Mouse (Mus musculus) thymus, postnatal 36 days (tissue): Measurements from ENCODE around the gene Pafah1b2.

ENCODE experiments used
- DNase-seq, 2 experiments: peaks; one replicate each; pipeline ENCODE4 v3.0.0; 2022; ENCODE audit warnings: mixed read lengths in 2 of 2

Pafah1b2 gene

GRCm38 (mm10) chr9:46012091-46013008, at the start of gene Pafah1b2, which contains the start of gene Sik3:
Gene Pafah1b2 (minus strand): TSS chr9:46012690.
Gene Sik3 (plus strand): TSS chr9:46012820.
- DNase-seq: peak; percentile 93 to 96

- DNase-seq: no peak
Measured at GRCm38 (mm10) chr9:46061696-46062425, 49.4 kb upstream of the Pafah1b2 start.

- no peak for DNase-seq
Measured at GRCm38 (mm10) chr9:46060249-46060648, 47.8 kb upstream of the Pafah1b2 start.

- DNase-seq: no peak
Measured at GRCm38 (mm10) chr9:46058065-46058464, 45.6 kb upstream of the Pafah1b2 start.

- no peak for DNase-seq
Measured at GRCm38 (mm10) chr9:46053014-46053666, 40.6 kb upstream of the Pafah1b2 start.

GRCm38 (mm10) chr9:46050203-46050602, 37.7 kb upstream of the Pafah1b2 start:
- DNase-seq: no peak

GRCm38 (mm10) chr9:46049525-46049924, 37.0 kb upstream of the Pafah1b2 start:
- no peak for DNase-seq

GRCm38 (mm10) chr9:46046724-46047517, 34.4 kb upstream of the Pafah1b2 start:
- DNase-seq: no peak

- no peak for DNase-seq
Measured at GRCm38 (mm10) chr9:46043626-46044025, 31.1 kb upstream of the Pafah1b2 start.

GRCm38 (mm10) chr9:46042387-46042786, 29.9 kb upstream of the Pafah1b2 start:
- no peak for DNase-seq

GRCm38 (mm10) chr9:46041186-46041585, 28.7 kb upstream of the Pafah1b2 start:
- DNase-seq: no peak

GRCm38 (mm10) chr9:46038786-46039185, 26.3 kb upstream of the Pafah1b2 start:
- no peak for DNase-seq

GRCm38 (mm10) chr9:46036881-46037280, 24.4 kb upstream of the Pafah1b2 start:
- DNase-seq: no peak

- DNase-seq: no peak
Measured at GRCm38 (mm10) chr9:46035290-46035871, 22.9 kb upstream of the Pafah1b2 start.

GRCm38 (mm10) chr9:46033862-46034261, 21.4 kb upstream of the Pafah1b2 start:
- no peak for DNase-seq

- DNase-seq: no peak
Measured at GRCm38 (mm10) chr9:46033058-46033457, 20.6 kb upstream of the Pafah1b2 start.

- no peak for DNase-seq
Measured at GRCm38 (mm10) chr9:46032190-46032589, 19.7 kb upstream of the Pafah1b2 start.

GRCm38 (mm10) chr9:46030968-46031367, 18.5 kb upstream of the Pafah1b2 start:
- no peak for DNase-seq

- DNase-seq: no peak
Measured at GRCm38 (mm10) chr9:46030184-46030583, 17.7 kb upstream of the Pafah1b2 start.

GRCm38 (mm10) chr9:46029534-46029933, 17.0 kb upstream of the Pafah1b2 start:
- no peak for DNase-seq

GRCm38 (mm10) chr9:46027994-46028393, 15.5 kb upstream of the Pafah1b2 start:
- DNase-seq: no peak
